Mouse (Mus musculus) left cerebral cortex, adult 18-20 months (tissue): ENCODE measurements around the gene Tnfsf11. TPM values are rescaled to one million over a fixed set of nuclear protein-coding genes. Genes with fewer than 3 reads are reported as not detected.

ENCODE experiments used
- DNase-seq, 2 experiments: peaks; one replicate each; pipeline ENCODE4 v3.0.0; 2021 to 2022; ENCODE audit warnings: low spot score in 2 of 2, mixed read lengths in 1 of 2
- total RNA-seq, 2 experiments: library from RNA; stranded (reverse); gene quantifications; 2 replicates each; pipeline ENCODE4 v1.2.3; 2021

Tnfsf11 gene
- total RNA-seq, 2 experiments from 2014 or later = not detected

- peak in 1 of 2 experiments; percentile 68 for DNase-seq
These were observed 19.7 kb downstream of the Tnfsf11 start for GRCm38 (mm10) chr14:78287906-78288800.

- DNase-seq = no peak
These were observed 21.8 kb downstream of the Tnfsf11 start for GRCm38 (mm10) chr14:78286011-78286548.

GRCm38 (mm10) chr14:78282490-78282889 lies 25.4 kb downstream of the Tnfsf11 start:
- peak; percentile 25 to 53 for DNase-seq

GRCm38 (mm10) chr14:78276395-78276930 lies 31.4 kb downstream of the Tnfsf11 start:
- peak in 1 of 2 experiments; percentile 33 for DNase-seq

GRCm38 (mm10) chr14:78274851-78275250 lies 33.0 kb downstream of the Tnfsf11 start:
- DNase-seq = no peak

- peak; percentile 57 to 59 for DNase-seq
These were observed 33.7 kb downstream of the Tnfsf11 start for GRCm38 (mm10) chr14:78274146-78274545.

GRCm38 (mm10) chr14:78273571-78273970 lies 34.3 kb downstream of the Tnfsf11 start:
- DNase-seq = peak; percentile 24 to 55

- no peak for DNase-seq
These were observed 43.0 kb downstream of the Tnfsf11 start for GRCm38 (mm10) chr14:78264876-78265275.

- DNase-seq = no peak
These were observed 45.2 kb downstream of the Tnfsf11 start for GRCm38 (mm10) chr14:78262596-78262995.

- DNase-seq = no peak
These were observed 46.6 kb downstream of the Tnfsf11 start for GRCm38 (mm10) chr14:78261246-78261645.

- DNase-seq = no peak
These were observed 53.8 kb downstream of the Tnfsf11 start for GRCm38 (mm10) chr14:78254017-78254416.

GRCm38 (mm10) chr14:78246601-78247000 lies 61.2 kb downstream of the Tnfsf11 start:
- no peak for DNase-seq

- peak; percentile 13 to 22 for DNase-seq
These were observed 63.0 kb downstream of the Tnfsf11 start for GRCm38 (mm10) chr14:78244811-78245210.

GRCm38 (mm10) chr14:78239346-78239745 lies 68.5 kb downstream of the Tnfsf11 start:
- no peak for DNase-seq

- DNase-seq = no peak
These were observed 70.6 kb downstream of the Tnfsf11 start for GRCm38 (mm10) chr14:78237238-78237637.

- DNase-seq = no peak
These were observed 71.7 kb downstream of the Tnfsf11 start for GRCm38 (mm10) chr14:78236144-78236543.

- no peak for DNase-seq
These were observed 72.5 kb downstream of the Tnfsf11 start for GRCm38 (mm10) chr14:78235296-78235695.

- DNase-seq = no peak
These were observed 78.8 kb downstream of the Tnfsf11 start for GRCm38 (mm10) chr14:78229012-78229411.
